Mouse (Mus musculus) intestine, embryonic 16.5 days (tissue): Measurements from ENCODE around the gene Astn1. TPM values are rescaled to one million over a fixed set of nuclear protein-coding genes. Genes with fewer than 3 reads are reported as not detected.

Experiments used
- ATAC-seq: fragments of 200-750 bp; cut with Nextera tagmentation; 2 replicates; pipeline ENCODE4 v1.8.0; 2017; ENCODE audit warnings: moderate TSS enrichment, moderate library complexity
- H3K27ac ChIP-seq: fragments of 300-500 bp; sonication (generic); 2 replicates; pipeline ENCODE4 v1.5.1; 2014; ENCODE audit warnings: mild to moderate bottlenecking, low read length
- H3K27me3 ChIP-seq: fragments of 300-500 bp; sonication (generic); replicated peaks from 2 replicates; pipeline ENCODE4 v1.6.1; 2014; ENCODE audit warnings: low read length, control low read depth, mixed read lengths; ENCODE audit not compliant: control insufficient read depth, insufficient read depth
- H3K36me3 ChIP-seq: fragments of 300-500 bp; sonication (generic); 2 replicates; pipeline ENCODE4 v1.6.1; 2014; ENCODE audit warnings: low read length, control low read depth; ENCODE audit not compliant: control insufficient read depth, insufficient read depth
- H3K4me1 ChIP-seq: fragments of 300-500 bp; sonication (generic); 2 replicates; pipeline ENCODE4 v1.6.1; 2014; ENCODE audit warnings: low read length, control low read depth, mixed read lengths; ENCODE audit not compliant: control insufficient read depth, insufficient read depth
- H3K4me2 ChIP-seq: fragments of 300-500 bp; sonication (generic); 2 replicates; pipeline ENCODE4 v1.6.1; 2014; ENCODE audit warnings: low read depth, low read length, control low read depth
- H3K4me3 ChIP-seq: fragments of 300-500 bp; sonication (generic); 2 replicates; pipeline ENCODE4 v1.5.1; 2014; ENCODE audit warnings: mild to moderate bottlenecking, low read length
- H3K9ac ChIP-seq: fragments of 300-500 bp; sonication (generic); 2 replicates; pipeline ENCODE4 v1.6.1; 2014; ENCODE audit warnings: low read depth, low read length
- H3K9me3 ChIP-seq: fragments of 300-500 bp; sonication (generic); 2 replicates; pipeline ENCODE4 v1.6.1; 2016; ENCODE audit warnings: low read length, control low read depth; ENCODE audit not compliant: control insufficient read depth
- WGBS: fragments of 180-500 bp; shearing (Covaris S2); extraction: QIAGEN DNeasy Blood & Tissue Kit; methylation state at CpG from one replicate; pipeline ENCODE4 v1.1.7; 2014; 5-methylcytosine and 5-hydroxymethylcytosine counted together
- polyA plus RNA-seq: library from polyadenylated mRNA; unstranded; fragments of >200 nt; fragmentation: Nextera tagmentation; extraction: Ambion mirVana; gene quantifications from 2 replicates; pipeline ENCODE4 v1.2.1, GENCODE M21; 2015

Astn1 gene
- polyA plus RNA-seq, 1 experiment from 2014 or later: 0.67 TPM

DNA sequence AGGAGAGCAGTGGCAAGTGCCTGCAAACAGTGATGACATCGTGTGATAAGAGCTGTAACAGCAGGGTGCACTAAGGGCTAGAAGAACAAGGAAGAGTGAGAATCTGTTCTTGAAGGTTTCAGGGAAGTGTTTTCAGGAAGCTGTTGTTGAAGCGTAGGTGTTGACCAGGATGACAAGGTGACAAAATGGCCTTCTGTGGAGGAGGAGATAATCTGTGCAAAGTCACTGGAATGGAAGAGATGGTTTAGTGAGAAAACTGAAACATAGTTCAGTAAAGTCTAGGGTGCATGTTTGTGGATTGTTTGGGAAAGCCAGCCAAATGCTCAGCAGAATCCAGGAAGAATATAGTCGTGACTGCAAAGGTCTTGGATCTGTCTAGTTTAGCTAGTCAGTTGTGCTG, 145.5 kb downstream of the Astn1 start:
- Histone ChIP-seq H3K4me3 (no peak overlapping the region), H3K4me1 (no peaks in the 10 kb centered on the region), H3K9me3 (no peaks in the 10 kb centered on the region), H3K27me3 (no peaks in the 10 kb centered on the region), H3K27ac (no peak overlapping the region), H3K9ac (no peak overlapping the region), H3K36me3 (no peaks in the 10 kb centered on the region), H3K4me2 (no peak overlapping the region)
- ATAC-seq: no peak
- WGBS: 41% methylated on average over 3 of the region's 3 CpGs

DNA sequence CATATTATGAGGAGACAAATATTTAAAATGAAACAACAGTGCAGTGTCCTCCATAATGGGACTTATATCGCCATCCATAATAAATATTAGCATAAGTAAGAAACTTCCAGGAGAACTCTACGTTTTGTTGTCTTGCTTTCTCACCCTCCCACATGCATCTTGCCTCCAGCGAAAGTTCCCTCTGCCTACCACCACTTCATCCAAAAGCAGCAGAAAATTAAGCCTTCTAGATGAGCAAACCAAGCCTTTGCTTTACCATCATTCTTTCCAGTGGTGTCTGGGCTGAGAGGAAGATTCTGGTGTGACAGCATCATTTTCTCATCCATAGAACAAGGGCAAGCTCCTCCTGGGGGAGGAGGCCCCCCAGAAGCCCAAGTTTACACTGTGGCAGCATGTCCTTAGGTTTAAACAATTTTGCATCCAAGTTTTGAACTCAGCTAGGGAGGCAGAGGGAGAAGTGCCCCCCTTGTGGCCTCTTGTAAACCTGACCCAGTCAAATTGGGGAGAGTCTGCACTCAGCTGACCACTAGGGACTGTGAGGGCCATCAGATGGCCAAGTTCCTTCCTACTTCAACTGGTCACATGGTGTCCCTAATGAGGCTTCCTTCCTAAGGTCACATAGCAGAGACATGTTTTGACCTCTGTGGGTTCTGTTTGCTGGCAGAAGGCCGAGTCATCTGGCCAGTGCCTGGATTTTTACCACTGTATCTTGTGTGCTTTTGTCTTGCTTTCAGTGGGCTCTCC, 147.2 kb downstream of the Astn1 start:
- no peak for ATAC-seq
- H3K27me3 ChIP-seq: no peaks in the 10 kb centered on the region
- WGBS: 71% methylated on average over 4 of the region's 4 CpGs

DNA sequence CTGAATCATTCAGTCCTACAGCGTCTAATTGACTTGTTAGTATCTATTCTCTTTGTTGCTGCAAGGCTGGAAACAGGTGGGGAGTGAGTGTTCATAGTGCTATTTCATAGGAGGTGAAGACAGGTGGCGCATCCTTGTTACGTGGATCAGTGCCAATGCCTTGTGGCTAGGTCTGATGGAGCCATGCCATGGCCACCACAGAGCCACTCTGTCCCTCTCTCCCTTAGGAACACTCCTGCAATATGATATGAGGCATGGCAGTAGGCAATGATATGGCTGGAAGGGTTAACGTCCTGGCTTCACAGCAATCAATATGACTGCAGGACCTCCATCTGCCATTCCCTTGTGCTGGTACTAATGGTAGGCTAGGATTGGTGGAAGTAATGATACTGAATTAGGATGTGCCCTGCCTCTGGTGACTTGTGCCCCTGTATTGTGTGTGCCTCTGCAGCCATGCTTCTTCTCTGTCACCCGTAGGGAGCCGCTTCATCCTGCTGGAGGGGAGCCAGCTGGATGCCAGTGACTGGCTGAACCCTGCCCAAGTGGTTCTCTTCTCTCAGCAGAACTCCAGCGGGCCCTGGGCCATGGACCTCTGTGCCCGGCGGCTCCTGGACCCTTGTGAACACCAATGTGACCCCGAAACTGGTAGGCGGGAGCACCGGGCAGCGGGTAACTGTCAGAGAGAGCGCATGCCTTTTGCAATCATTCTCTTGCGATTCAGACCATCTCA, 148.6 kb downstream of the Astn1 start:
- Histone ChIP-seq H3K36me3 (no peaks in the 10 kb centered on the region), H3K27ac (no peak overlapping the region), H3K4me2 (no peak overlapping the region), H3K27me3 (no peaks in the 10 kb centered on the region), H3K9me3 (no peaks in the 10 kb centered on the region), H3K9ac (no peak overlapping the region), H3K4me1 (no peaks in the 10 kb centered on the region), H3K4me3 (no peak overlapping the region)
- ATAC-seq: no peak
- 91% methylated on average over 15 of the region's 15 CpGs for WGBS

More for the DNA sequence above, 147.2 kb downstream of the Astn1 start:
- no peaks in the 10 kb centered on the region for H3K4me1 ChIP-seq
- H3K9ac ChIP-seq: no peak overlapping the region
- no peak overlapping the region for H3K4me2 ChIP-seq
- H3K9me3 ChIP-seq: no peaks in the 10 kb centered on the region
- no peak overlapping the region for H3K4me3 ChIP-seq
- H3K36me3 ChIP-seq: no peaks in the 10 kb centered on the region
- no peak overlapping the region for H3K27ac ChIP-seq

DNA sequence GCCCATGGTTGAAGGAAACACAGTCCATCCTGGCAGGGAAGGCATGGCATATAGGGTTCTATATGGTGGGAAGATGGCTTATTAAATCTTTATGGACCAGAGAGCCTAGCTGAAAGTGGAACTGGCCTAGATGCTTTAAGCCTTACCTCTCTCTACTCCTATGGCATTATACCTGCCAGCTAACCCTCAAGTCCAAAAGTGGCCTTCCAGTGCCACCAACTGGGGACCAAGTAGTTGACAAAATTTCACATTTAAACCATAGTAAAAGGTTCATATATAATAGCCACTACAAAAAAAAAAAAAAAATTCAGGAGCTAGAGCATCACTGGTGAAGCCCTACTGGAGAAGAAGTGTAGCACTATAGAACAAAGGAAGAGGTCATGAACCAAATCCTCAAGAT, 150.0 kb downstream of the Astn1 start:
- Histone ChIP-seq H3K27ac (no peak overlapping the region), H3K4me2 (no peak overlapping the region), H3K9me3 (no peaks in the 10 kb centered on the region), H3K36me3 (no peaks in the 10 kb centered on the region), H3K4me3 (no peak overlapping the region), H3K9ac (no peak overlapping the region), H3K4me1 (no peaks in the 10 kb centered on the region), H3K27me3 (no peaks in the 10 kb centered on the region)
- ATAC-seq: no peak

DNA sequence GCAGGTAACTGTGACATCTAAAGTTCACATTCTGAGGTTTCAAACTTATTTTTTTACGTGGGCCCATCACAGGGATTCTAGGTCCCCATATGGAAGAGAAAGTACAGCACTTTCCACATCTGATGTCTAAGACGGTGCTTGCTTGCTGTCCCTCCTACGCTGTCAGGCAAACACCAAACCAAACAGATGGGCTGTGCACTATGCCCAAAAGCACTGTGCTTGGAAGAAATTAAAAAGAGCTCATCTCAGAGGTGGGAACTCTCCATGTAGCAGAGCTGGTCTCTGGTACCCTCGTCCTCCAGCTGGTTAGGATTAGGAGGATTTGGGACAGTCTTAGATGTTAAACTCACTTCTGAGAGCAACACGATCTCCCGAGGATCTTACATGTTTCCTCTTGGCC, 150.6 kb downstream of the Astn1 start:
- Histone ChIP-seq H3K9ac (no peak overlapping the region), H3K4me1 (no peaks in the 10 kb centered on the region), H3K27ac (no peak overlapping the region), H3K4me2 (no peak overlapping the region), H3K36me3 (no peaks in the 10 kb centered on the region), H3K4me3 (no peak overlapping the region), H3K9me3 (no peaks in the 10 kb centered on the region), H3K27me3 (no peaks in the 10 kb centered on the region)
- no peak for ATAC-seq
- WGBS: 79% methylated on average over 6 of the region's 6 CpGs

DNA sequence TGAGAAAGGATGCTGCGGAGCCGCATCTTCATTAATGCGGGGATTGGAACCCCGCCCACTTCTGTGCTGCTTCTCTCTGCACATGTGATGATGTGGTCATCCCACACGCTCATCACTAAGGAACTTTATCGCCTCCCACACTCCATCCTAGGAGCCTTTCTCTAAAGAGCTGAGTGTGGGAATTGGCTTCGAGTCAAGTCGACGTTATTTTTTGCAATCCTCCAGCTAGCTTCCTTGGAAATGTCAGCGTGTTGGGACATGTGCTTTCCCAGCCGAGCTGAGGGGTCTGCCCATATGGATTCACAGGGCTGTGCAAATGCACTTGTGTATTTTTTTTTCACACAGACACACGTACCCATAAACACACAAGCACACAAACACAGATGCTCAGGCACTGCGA, 151.5 kb downstream of the Astn1 start:
- Histone ChIP-seq H3K27me3 (no peaks in the 10 kb centered on the region), H3K4me2 (no peak overlapping the region), H3K9me3 (no peaks in the 10 kb centered on the region), H3K27ac (no peak overlapping the region), H3K4me3 (no peak overlapping the region), H3K9ac (no peak overlapping the region), H3K36me3 (no peaks in the 10 kb centered on the region), H3K4me1 (no peaks in the 10 kb centered on the region)
- 82% methylated on average over 13 of the region's 13 CpGs for WGBS
- ATAC-seq: no peak

DNA sequence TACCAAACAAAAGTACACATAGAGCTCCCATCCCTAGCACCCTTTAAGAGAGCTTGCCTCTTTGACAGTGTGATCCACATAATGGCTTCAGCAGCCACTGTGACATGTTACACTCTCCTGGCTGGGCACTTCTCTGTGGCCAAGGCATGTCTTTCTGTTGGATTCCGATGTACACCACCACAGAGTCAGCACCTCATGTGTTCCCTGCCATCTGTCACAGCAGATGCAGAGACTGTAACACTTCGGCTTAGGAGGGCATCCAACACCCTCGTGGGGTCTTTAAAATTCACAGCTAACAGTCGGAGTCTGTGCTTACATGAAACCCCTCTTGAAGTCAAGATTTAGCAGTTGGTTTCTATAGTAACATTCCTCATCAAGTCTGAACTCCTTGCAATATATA, 154.5 kb downstream of the Astn1 start:
- 85% methylated on average over 4 of the region's 4 CpGs for WGBS
- H3K9ac ChIP-seq: no peak overlapping the region
- no peaks in the 10 kb centered on the region for H3K36me3 ChIP-seq
- no peaks in the 10 kb centered on the region for H3K27me3 ChIP-seq
- H3K4me3 ChIP-seq: no peak overlapping the region
- H3K4me1 ChIP-seq: no peaks in the 10 kb centered on the region
- ATAC-seq: no peak
- H3K9me3 ChIP-seq: no peaks in the 10 kb centered on the region
- no peak overlapping the region for H3K4me2 ChIP-seq
- H3K27ac ChIP-seq: no peak overlapping the region

DNA sequence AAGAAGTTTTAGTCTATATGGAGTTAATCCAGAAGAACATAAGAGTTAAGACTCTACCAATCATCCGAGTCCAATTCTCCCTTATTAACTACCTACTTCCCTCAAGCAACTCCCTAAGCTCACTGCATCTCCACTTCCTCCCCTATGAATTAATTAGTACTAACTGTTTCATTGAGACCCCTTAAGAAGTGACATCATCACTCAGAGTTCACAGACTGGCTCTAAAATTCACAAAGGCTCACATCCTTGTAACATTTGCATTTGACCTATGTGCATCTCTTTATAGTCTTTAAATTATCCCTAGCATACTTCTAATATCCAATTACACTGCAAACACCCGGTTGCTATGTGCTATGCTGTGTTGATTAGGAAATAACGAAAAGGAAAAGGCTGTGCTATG, 174.1 kb downstream of the Astn1 start:
- Histone ChIP-seq H3K27ac (no peak overlapping the region), H3K36me3 (no peaks in the 10 kb centered on the region), H3K4me3 (no peak overlapping the region), H3K9ac (no peak overlapping the region), H3K4me1 (no peaks in the 10 kb centered on the region), H3K27me3 (no peaks in the 10 kb centered on the region), H3K9me3 (no peaks in the 10 kb centered on the region), H3K4me2 (no peak overlapping the region)
- no peak for ATAC-seq
- 65% methylated on average over 3 of the region's 3 CpGs for WGBS

DNA sequence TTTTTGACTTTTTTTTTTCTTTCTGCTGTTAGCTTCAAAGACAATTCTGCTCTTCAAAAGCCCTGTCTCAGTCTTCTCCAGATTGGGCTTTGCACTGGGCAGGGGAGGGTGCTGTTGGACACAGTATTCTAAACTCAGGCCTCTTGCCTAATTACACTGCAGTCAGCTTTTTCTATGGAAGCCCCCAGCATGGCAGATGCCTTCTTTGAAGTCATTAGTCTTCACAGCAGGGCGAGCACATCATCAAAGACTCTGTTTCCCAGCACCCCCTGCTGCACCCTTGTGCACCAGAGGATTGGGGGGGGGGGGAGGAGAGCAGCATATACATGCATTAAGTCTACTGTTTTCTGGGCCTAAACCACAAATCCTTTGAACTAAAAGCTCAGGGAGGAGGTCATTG, 174.8 kb downstream of the Astn1 start:
- no peaks in the 10 kb centered on the region for H3K9me3 ChIP-seq
- no peaks in the 10 kb centered on the region for H3K36me3 ChIP-seq
- H3K27me3 ChIP-seq: no peaks in the 10 kb centered on the region
- no peak for ATAC-seq
- H3K9ac ChIP-seq: no peak overlapping the region
- no peak overlapping the region for H3K4me2 ChIP-seq
- no peak overlapping the region for H3K4me3 ChIP-seq
- no peak overlapping the region for H3K27ac ChIP-seq
- H3K4me1 ChIP-seq: no peaks in the 10 kb centered on the region
- WGBS: 31% methylated on average over 1 of the region's 1 CpGs
